Mouse (Mus musculus) brain, embryonic 14.5 days (tissue): ENCODE results near the gene Gm28042.

Source experiments
- CTCF ChIP-seq: fragments of 200-500 bp; IDR thresholded peaks from 2 replicates; pipeline ENCODE4 v1.5.1; 2012; ENCODE audit warnings: inconsistent platforms, mild to moderate bottlenecking, moderate library complexity, borderline replicate concordance; ENCODE audit not compliant: insufficient read depth, insufficient read length; ENCODE audit errors: extremely low read depth
- POLR2A ChIP-seq: fragments of 200-500 bp; IDR thresholded peaks from 2 replicates; pipeline ENCODE4 v1.6.1; 2012; ENCODE audit warnings: mild to moderate bottlenecking, inconsistent platforms, borderline replicate concordance; ENCODE audit not compliant: poor library complexity, insufficient read depth, insufficient read length, severe bottlenecking; ENCODE audit errors: extremely low read depth

GRCm38 (mm10) chr2:120076076-120076705, 48.9 kb downstream of the Gm28042 start:
- TF ChIP-seq CTCF (peak; percentile 55), POLR2A (no peak)
